Mouse (Mus musculus) adrenal gland, postnatal 14 days (tissue): ENCODE results near the gene Dennd4a. TPM values are rescaled to one million over a fixed set of nuclear protein-coding genes. Genes with fewer than 3 reads are reported as not detected.

Experiments
- DNase-seq: peaks from one replicate; pipeline ENCODE4 v3.0.0; 2021; ENCODE audit warnings: mixed read lengths
- total RNA-seq: library from RNA; stranded (reverse); gene quantifications from 2 replicates; pipeline ENCODE4 v1.2.3, GENCODE M21; 2021

Dennd4a gene
- total RNA-seq, 1 experiment from 2014 or later, result 20.7 TPM

- no peak for DNase-seq
Observed at GRCm38 (mm10) chr9:64790673-64791660, 20.2 kb upstream of the Dennd4a start.

DNA sequence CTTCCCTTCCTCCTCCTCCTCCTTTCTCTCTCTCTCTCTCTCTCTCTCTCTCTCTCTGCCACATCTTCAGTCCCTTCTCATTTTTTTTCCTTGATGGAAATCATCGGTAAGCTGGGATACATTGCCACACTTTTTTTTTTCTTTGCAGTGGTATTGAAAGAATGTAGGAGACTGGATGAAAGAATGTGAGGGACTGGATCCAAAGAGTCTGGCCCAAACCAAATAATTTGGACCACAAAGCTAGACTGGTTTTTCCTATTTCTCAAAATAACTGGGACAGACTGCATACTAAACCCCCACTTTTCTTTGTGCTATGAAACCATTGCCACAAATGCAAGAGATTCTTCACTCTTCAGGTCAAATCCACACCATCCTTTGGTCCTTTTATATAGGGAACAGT, 19.5 kb upstream of the Dennd4a start:
- DNase-seq, result no peak

GRCm38 (mm10) chr9:64792379-64793274, 18.5 kb upstream of the Dennd4a start:
- no peak for DNase-seq

DNA sequence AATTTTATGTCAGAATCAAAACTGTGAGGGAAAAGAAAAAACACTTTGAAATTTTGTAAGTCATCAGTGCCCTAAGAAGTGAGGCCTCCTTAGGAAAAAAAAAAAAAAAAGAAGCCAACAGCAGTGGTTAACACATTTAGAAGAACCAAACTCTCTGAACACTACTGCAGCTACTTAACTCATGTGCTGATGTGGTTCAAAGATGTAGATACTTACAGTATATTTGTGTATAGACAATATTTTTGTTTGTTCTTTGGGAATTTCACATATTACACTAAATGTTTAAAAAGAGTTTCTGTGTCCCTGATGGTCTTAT, 17.9 kb upstream of the Dennd4a start:
- DNase-seq, result no peak

DNA sequence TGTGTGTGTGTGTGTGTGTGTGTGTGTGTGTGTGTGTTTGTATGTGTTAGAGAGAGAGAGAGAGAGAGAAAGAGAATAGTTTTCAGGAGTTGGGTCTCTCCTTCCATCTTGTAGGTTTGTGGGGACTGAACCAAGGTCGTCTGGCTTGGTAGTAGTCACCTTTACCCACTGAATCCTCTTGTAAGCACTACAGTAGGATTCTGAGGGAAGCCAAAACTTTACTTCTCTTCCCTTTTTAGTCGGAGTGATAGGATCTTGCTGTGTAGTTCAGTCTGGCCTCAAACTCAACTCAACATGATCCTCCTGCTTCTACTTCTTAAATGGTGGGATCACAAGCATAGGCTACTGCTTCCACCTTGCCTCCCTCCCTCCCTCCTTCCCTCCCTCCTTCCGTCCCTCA, 17.3 kb upstream of the Dennd4a start:
- DNase-seq, result no peak

- no peak for DNase-seq
Observed at GRCm38 (mm10) chr9:64794448-64795420, 16.4 kb upstream of the Dennd4a start.

GRCm38 (mm10) chr9:64795846-64796615, 15.1 kb upstream of the Dennd4a start:
- peak; percentile 19 for DNase-seq

- DNase-seq, result no peak
Observed at GRCm38 (mm10) chr9:64797392-64797791, 13.7 kb upstream of the Dennd4a start.

GRCm38 (mm10) chr9:64798099-64798498, 13.0 kb upstream of the Dennd4a start:
- DNase-seq, result no peak

- DNase-seq, result no peak
Observed at GRCm38 (mm10) chr9:64798859-64799258, 12.3 kb upstream of the Dennd4a start.

DNA sequence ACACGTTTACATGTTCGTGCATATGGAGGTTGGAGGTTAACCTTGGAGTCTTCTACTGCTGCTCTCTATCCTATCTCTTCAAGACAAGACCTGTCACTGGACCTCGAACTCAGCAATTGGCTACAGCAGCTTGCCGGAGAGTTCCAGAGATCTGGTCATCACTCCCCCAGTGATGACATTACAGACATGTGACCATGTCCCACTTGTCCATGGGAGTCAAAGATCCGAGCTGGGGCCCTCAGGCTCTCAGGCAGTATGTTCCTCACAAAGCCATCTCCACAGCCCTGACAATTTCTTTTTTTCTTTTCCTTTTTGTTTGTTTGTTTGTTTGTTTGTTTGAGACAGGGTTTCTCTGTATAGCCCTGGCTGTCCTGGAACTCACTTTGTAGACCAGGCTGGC, 11.6 kb upstream of the Dennd4a start:
- DNase-seq, result no peak

DNA sequence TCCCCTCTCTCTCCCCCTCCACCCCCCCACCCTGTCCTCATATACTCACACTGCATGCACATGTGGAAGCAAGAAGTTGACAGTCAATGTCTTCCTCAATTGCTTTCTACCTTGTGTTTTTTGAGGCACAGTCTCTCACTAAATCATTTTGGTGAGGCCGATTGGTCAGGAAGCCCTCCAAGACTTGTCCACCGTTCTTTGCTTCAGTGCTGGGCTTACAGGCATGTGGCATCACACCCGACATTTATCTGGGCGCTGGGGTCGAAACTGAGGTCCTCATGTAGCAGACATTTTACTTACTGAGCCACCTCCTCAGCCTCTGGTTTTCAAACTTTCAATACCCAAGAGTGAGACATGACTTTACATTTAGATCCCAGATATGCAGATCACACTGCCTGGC, 8.6 kb upstream of the Dennd4a start:
- no peak for DNase-seq

DNA sequence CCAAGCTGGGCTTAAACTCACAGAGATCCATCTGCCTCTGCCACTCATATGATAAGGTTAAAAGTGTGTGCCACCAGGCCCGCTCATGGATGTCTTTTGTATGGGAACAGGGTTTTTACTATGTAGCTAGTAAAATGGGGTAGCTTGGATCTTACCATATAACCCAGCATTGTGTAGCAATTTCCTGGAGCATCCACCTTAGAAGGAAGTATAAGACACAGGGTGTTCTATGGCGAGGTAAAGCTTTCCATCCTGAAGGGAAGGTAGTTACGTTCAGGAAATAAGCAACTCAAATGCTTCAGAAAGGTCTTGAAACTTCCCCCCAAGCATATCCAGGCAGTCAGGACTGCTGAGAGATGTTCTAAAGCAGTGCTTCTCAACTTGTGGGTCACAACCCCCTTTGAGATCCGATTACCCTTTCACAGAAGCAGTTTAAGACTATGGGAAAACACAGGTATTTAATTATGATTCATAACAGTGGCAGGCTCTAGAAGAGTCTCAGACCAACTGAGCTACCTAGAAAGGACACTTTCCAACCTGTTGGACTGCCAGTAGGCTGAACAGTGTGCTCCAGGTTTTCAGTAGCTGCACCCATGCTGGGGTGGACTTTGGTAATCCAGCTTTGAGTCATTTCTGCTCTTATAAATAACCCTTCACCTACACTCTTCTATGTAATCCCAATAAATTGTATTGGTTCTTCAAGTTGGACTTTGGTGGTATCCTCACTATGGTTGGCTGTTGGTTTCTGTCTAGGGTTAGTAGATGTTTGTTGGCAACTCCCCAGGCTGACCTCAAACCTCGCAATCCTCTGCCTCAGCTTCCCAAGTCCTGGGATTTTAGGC, 7.5 kb upstream of the Dennd4a start:
- no peak for DNase-seq

GRCm38 (mm10) chr9:64805875-64806274, 5.3 kb upstream of the Dennd4a start:
- no peak for DNase-seq

DNA sequence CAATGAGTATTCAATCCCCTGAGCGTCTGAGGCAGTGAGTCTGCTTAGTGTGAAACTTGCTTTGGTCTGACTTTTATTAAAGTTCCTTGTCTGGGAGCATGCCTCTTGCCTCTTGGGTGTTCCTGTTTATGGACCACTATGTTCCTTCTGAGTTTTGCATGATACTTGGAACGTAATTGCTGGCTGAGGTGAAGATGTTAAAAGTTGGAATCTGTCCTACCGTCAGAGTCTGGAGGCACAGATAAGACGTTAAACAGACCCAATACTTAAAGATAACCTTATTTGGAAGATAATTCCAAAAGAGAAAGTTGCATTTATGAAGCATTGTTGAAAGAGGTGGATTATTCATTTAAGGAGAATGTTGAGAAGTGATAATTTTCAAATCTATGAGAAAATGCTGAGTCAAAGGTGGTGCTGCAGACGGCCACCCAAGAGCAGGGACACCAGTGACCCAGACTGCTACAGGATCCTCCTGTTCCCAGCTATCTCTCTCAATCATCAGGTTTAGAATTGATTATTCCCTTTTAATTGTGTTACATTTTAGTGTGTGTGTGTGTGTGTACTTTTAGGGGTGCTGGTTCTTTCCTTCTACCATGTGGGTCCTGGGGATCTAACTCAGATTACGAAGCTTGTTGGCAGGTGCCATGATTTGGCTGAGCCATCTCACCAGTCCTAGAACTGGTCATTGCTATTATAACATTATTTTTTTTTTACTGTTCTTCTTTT, 4.6 kb upstream of the Dennd4a start:
- DNase-seq, result no peak

GRCm38 (mm10) chr9:64807061-64807808, 3.9 kb upstream of the Dennd4a start:
- DNase-seq, result peak; percentile 49

- DNase-seq, result no peak
Observed at GRCm38 (mm10) chr9:64809851-64810250, 1.3 kb upstream of the Dennd4a start.
